Mouse (Mus musculus): ENCODE results near the gene Garnl3.

GRCm38 (mm10) chr2:32966689-32967631, 164.5 kb downstream of the Garnl3 start:
- TF ChIP-seq ZC3H11A (IDR thresholded peaks at IDR 0.05; ENCODE audit: borderline replicate concordance, low read depth, low read length) (no peak), CHD2 (IDR thresholded peaks at IDR 0.05; ENCODE audit: low read depth, low read length) (no peak)

Measured in ES-E14 (cell line).